Mouse (Mus musculus): Measurements from ENCODE around the gene Ago1. TPM values are rescaled to one million over a fixed set of nuclear protein-coding genes. Genes with fewer than 3 reads are reported as not detected.

The Ago1 gene
- 35.3 and 42.6 TPM in 2 replicates for total RNA-seq (2014; fragmentation: Nextera tagmentation)
- total RNA-seq (2017): 23.3 and 32.2 TPM in 2 replicates

- peak; percentile 71 for ATAC-seq (replicated peaks; ENCODE audit: low FRiP score, low TSS enrichment, poor library complexity, severe bottlenecking)
Measured at GRCm38 (mm10) chr4:126468285-126468901, at the start of gene Ago1. Gene Ago1 (minus strand): TSS chr4:126468583.

GRCm38 (mm10) chr4:126512308-126513066, 44.1 kb upstream of the Ago1 start:
- ATAC-seq (replicated peaks; ENCODE audit: low FRiP score, low TSS enrichment, poor library complexity, severe bottlenecking): no peak

DNA sequence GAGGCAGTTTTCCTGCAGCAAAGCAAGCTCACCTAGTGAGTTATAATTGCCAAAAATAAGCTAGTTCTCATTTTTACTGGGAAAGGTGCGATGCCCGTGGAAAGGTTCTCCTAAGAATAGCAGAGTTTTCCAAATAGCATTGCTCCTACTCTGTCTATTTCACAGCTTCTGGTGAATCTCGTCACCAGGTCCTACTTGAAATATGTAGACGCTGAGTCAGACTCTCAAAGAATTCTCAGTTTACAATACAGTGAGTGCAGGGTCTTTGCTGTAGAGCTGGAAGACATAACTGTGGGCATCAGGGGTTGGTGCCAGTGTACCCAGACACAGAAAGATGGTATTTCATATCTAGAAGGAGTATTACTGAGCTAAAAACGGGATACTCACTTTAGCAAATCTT, 42.6 kb upstream of the Ago1 start:
- no peak for ATAC-seq (replicated peaks; ENCODE audit: low FRiP score, low TSS enrichment, poor library complexity, severe bottlenecking)

- ATAC-seq (replicated peaks; ENCODE audit: low FRiP score, low TSS enrichment, poor library complexity, severe bottlenecking): no peak
Measured at GRCm38 (mm10) chr4:126509072-126509471, 40.7 kb upstream of the Ago1 start.

DNA sequence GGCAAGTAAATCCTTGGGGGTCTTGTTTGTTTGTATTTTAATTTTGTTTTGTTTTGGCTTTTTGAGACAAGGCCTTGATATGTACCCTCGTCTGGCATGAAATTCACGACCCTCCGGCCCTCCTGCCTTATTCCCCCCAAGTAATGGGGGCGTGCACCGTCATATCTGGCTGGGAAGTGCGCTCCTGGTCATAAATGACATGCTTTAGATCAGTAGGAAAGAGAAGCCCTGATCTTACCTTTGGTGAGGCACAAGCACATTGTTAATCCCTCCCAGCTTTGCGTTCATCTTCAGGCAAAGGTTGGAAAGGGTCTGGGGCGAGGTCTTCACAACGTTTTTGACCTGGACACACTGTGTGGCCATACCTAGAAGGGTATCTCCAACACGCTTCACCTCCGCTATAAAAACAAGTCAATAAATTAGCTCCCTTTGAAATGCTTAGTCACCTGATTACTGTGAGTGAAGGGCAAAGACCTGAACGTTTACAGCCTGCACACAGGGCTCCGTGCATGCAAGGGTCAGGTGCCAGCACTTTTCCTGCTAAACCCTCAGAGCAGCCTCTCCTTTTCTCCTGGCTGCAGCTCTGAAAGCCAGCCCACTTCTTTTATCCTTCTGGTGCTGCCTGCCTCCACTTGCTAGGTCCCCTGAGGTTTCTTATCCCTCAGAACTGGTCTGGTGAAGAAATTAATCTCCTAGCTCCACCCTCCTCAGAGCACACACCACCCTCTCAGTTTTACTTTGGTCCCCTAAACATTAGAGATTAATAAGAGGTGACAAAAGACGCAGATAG, 39.9 kb upstream of the Ago1 start:
- peak; percentile 88 for ATAC-seq (replicated peaks; ENCODE audit: low FRiP score, low TSS enrichment, poor library complexity, severe bottlenecking)

- ATAC-seq (replicated peaks; ENCODE audit: low FRiP score, low TSS enrichment, poor library complexity, severe bottlenecking): peak; percentile 39; the same call in 1 of the 2 replicates
Measured at GRCm38 (mm10) chr4:126502977-126503309, 34.6 kb upstream of the Ago1 start.

- no peak; the same call in 1 of the 2 replicates for ATAC-seq (replicated peaks; ENCODE audit: low FRiP score, low TSS enrichment, poor library complexity, severe bottlenecking)
Measured at GRCm38 (mm10) chr4:126502141-126502976, 34.0 kb upstream of the Ago1 start.

GRCm38 (mm10) chr4:126498601-126499000, 30.2 kb upstream of the Ago1 start:
- 0 out of 2 replicates have a peak, but pooled peaks have one; percentile 50 for ATAC-seq (replicated peaks; ENCODE audit: low FRiP score, low TSS enrichment, poor library complexity, severe bottlenecking)

DNA sequence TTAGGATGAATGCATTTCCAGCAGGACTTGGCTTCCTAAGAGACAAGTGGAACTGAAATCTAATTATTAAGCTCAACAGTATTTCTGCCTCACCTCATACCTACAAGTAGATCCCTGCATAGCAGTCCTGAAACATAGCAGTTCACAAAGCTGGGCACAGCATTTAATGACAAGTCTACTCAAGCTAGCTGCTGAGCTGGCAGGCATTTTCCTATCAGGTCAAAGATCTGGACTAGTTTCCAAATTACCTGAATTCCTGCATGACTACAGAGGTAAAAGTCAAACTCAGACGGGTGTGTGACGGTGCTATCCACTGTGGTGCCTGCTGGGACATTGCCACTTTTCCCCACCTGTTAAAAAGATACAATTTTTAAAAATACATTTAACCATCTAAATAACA, 28.6 kb upstream of the Ago1 start:
- no peak for ATAC-seq (replicated peaks; ENCODE audit: low FRiP score, low TSS enrichment, poor library complexity, severe bottlenecking)

GRCm38 (mm10) chr4:126495942-126496790, 27.8 kb upstream of the Ago1 start:
- ATAC-seq (replicated peaks; ENCODE audit: low FRiP score, low TSS enrichment, poor library complexity, severe bottlenecking): no peak

GRCm38 (mm10) chr4:126495453-126495852, 27.1 kb upstream of the Ago1 start:
- ATAC-seq (replicated peaks; ENCODE audit: low FRiP score, low TSS enrichment, poor library complexity, severe bottlenecking): no peak

DNA sequence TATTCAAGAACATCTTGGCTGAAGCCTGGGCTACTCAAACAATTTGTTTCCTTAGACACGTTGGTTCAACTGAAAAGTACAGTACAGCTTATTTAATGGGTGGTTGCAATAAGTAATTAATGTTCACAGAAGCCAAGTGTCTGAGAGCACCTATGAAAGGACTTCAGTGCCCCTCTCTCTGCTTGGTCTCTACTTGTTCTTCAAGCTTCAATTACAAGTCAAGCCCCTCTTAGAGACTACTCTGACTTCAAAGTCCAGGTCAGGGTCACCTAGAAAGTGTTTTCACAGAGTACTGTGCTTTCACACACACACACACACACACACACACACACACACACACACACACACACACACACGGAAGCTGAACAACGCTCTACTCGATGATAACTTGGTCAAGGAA, 25.0 kb upstream of the Ago1 start:
- no peak for ATAC-seq (replicated peaks; ENCODE audit: low FRiP score, low TSS enrichment, poor library complexity, severe bottlenecking)

GRCm38 (mm10) chr4:126491977-126492376, 23.6 kb upstream of the Ago1 start:
- ATAC-seq (replicated peaks; ENCODE audit: low FRiP score, low TSS enrichment, poor library complexity, severe bottlenecking): no peak

DNA sequence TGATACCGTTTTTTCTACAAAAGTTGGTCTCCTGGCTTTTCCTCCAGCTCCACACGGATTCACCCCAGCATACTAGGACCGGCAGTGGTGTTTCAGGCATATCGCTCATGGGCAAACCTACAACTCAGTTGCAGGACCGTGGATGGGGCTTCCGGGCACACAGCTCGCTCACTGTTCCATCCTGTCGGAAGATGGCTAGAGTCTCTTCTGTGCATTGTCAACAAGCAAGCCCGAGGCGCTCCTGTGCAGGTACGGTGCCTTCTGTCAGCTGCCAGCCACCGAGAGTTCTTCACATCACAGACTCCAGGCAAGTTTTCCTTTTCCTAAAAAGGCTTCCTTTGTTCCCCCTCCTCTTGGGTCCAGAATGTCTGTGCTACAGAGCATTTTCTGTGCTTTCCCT, 22.3 kb upstream of the Ago1 start:
- no peak for ATAC-seq (replicated peaks; ENCODE audit: low FRiP score, low TSS enrichment, poor library complexity, severe bottlenecking)

GRCm38 (mm10) chr4:126489811-126490210, 21.4 kb upstream of the Ago1 start:
- 0 out of 2 replicates have a peak, but pooled peaks have one; percentile 18 for ATAC-seq (replicated peaks; ENCODE audit: low FRiP score, low TSS enrichment, poor library complexity, severe bottlenecking)

GRCm38 (mm10) chr4:126486217-126486616, 17.8 kb upstream of the Ago1 start:
- no peak for ATAC-seq (replicated peaks; ENCODE audit: low FRiP score, low TSS enrichment, poor library complexity, severe bottlenecking)

- peak; percentile 44; the same call in 1 of the 2 replicates for ATAC-seq (replicated peaks; ENCODE audit: low FRiP score, low TSS enrichment, poor library complexity, severe bottlenecking)
Measured at GRCm38 (mm10) chr4:126485065-126485464, 16.7 kb upstream of the Ago1 start.

DNA sequence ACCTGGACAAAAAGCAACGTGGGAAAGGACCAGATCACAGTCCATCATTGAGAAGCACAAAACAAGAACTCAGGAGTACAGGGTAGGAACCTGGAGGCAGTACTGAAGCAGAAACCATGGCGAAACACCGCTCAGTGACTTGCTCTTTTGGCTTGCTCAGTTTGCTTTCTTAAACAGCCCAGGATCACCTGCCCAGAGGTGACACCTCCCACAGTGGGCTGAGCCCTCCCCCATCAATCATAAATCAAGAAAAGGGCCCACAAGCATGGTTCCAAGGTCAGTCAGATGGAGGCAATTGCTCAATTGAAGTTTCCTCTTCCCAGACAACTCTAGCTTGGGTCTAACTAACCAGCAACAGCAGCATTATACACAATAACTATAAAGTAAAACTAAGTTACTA, 15.5 kb upstream of the Ago1 start:
- no peak for ATAC-seq (replicated peaks; ENCODE audit: low FRiP score, low TSS enrichment, poor library complexity, severe bottlenecking)
